Mouse (Mus musculus) central nervous system, embryonic 14 days (tissue): ENCODE data around the gene Rangrf. TPM values are rescaled to one million over a fixed set of nuclear protein-coding genes. Genes with fewer than 3 reads are reported as not detected.

Experiments used
- polyA plus RNA-seq: library from polyadenylated mRNA; depleted of rRNA; stranded (reverse); fragments of >200 nt; gene quantifications from 2 replicates; pipeline ENCODE4 v1.2.3, GENCODE M21; 2012; rRNA removed

The Rangrf gene
- 28.5 and 29.6 TPM in 2 replicates for polyA plus RNA-seq

DNA sequence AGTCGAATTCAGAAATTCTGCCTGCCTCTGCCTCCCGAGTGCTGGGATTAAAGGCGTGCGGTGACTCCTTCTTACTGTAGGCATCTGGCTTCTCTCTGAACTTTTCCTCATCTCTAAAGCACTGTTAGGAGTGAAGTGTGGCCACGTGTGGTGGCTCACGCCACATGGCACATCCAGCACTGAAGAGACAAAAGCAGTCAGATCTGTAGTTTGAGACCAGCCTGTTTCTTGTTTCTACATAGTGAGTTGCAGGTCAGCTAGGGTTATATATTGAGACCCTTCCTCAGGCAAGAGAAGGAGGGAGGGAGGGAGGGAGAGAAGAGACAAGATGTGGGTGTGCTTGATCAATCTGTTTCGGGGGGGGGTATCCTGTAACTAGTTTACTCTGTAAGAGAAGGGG, at the start of gene Rangrf:
TSS of gene Rangrf (minus strand) at position 101 of the 400 bp plus-strand sequence.

DNA sequence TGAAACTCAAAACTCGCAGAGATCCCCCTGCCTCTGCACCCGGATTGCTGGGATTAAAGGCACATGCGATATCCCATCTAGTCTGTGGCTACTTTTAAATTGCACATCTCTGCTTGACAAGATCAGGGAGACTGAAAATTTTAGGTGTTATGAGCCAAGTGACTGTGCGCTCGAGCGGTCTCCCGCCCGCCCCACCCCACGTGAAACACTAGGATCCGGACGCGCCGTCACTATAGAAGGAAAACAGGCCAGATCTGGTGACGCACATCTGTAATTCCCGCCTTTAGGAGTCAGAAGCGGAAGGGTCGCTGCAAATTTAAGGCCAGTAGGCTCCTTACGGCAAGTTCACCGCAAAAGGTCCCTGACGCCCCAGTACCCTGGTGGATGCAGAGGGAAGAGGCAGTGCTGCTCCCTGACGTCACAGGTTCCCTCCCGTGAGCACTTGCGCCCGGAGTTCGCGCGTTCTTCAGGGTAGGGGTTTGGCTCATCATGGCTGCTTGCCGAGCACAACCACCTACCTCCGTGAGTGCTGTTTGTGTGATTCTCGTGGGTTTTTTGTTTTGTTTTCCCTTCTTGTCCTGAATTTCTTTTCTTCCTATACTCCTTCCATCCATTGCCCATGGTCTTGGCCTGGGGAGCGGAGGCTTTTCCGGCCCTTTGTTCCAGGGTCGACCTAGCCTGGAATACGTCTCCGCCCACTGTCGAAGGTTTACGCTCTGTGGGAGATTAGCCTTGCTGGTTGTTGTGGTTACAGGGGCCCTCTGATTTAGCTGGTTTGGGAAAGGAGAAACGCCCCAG, 40.9 kb upstream of the Rangrf start, which contains the start of gene Ctc1:
TSS of gene Ctc1 (plus strand) at position 268 of the 798 bp plus-strand sequence.

DNA sequence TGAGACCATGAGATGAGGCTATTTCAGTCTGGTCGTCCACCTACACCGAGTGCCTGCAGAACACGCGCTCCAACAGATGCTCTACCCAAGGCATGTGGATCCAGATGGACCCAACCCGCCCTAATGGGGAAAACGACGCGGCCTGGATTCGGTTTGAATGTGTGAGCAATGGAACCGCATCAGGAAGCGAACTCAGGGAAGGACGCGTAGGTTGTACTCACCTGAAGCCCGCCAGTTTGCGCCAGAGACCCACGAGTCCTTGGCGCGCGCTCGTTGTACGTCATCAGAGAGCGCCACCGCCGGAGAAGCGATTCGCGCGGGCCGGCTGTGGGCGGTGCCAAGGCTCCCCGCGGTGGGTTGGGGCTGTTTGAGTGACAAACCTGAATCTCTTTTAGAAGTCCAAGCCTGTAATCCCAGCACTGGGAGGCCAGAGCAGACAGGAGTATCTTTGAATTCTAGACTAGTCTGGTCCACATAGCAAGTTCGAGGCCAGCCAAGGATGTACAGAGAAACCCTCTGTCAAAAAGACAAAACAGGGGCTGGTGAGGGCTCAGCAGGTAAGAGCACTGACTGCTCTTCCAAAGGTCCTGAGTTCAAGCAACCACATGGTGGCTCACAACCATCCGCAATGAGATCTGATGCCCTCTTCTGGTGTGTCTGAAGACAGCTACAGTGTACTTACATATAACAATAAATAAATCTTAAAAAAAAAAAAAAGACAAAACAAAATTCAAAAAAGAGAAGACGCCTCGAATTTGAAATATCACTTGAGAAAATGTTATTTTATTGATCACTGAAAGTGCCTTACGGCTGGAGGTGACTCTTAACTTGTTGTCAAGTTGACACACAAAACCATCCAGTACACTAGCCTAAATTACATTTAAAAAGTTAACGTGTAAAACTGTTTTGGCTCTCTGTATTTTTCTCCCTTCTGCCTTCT, 33.5 kb upstream of the Rangrf start, which contains the start of gene Pfas:
TSS of gene Pfas (minus strand) at position 279 of the 940 bp plus-strand sequence.

DNA sequence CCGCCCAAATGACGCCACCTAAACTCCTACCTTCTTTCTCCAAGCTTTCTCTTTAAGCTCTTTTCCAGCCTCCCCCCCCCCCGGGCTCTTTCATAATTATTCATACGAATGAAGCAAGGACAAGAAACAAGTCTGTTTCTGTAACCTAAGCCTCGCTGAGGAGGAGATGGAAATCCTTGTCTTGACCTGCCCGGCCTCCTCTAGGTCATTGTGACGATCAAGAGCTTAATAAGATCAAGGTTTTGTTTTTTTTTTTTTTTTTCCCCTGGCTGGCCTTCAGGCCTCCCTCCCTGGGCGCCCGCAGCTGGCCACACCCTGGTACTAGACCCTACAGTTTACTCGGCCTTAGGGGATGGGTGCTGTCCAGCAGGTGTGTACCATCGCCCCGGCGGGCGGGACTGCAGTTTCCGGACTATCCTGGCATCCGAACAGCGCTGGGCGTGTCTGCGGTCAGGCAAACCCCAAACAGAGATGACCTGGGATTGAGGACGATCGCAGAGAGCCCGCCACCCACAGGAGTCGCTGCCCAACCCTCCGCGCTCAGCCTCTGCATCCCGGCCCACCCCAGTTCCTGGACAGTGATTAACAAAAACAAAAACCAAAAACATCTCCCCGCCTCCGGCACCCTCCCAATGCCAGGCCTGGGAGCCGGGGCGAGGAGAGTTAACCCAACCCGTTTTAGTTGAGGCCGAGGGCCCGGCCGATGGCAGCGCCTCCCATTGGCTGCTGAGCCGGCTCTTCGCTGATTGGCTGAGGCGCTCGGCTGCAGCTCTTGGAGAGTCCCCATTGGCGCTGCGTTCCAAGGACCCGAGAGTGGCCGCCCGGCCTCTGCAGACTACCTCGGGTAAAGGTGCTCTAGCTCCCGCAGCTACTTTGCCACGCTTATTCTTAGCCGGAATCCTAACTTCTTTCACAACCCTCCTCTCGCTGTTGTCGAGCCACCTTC, 7.4 kb downstream of the Rangrf start, which contains the start of gene Slc25a35:
TSS of gene Slc25a35 (plus strand) at position 795 of the 946 bp plus-strand sequence.

DNA sequence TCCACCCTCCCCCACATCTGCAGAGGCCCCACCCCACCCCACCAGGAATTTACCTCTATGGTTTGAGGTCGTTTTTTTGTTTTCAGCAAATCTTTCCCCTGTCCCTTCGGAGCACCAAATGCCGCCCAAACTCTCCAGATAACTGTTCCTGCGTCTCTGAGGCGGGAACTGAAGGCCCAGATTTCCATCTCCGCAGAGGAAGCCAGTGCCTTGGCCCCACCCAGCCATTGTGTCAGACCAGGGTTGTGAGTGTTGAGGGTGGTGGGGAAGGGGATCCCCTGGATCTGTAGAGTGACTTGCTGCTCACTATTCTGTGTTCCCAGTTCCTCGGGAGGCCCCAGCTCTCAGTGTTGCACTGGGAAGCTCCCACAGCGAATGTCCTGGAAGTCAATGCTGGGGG, 17.7 kb downstream of the Rangrf start, which contains the start of gene Arhgef15:
TSS of gene Arhgef15 (minus strand) at position 173 of the 400 bp plus-strand sequence.

DNA sequence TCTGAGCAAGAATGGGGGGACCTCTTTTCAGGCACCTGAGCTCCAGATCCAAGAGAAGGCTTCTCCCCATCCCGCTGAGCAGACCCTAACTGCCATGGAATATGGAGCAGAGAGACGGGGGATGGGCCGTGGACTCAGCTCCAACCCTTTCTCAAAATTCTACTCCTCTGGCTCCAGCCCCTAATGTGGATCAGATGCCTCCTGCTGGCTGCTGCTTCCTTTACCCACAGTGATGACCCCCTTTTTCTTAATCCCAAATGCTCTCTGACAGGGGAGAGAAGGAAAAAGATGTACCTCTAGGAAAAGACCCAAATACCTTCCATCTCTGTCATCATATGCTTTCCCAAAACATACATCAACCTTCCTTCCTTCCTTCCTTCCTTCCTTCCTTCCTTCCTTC, 48.0 kb downstream of the Rangrf start, which contains the start of gene Odf4:
TSS of gene Odf4 (minus strand) at position 101 of the 400 bp plus-strand sequence.

Other genes starting within 250 kb of the Rangrf start
- 64.1 and 65.1 TPM in 2 replicates for gene Ndel1, start 103.3 kb downstream of the Rangrf start, polyA plus RNA-seq
- 0.05 and 0.09 TPM in 2 replicates for gene Rnf222, start 86.6 kb downstream of the Rangrf start, polyA plus RNA-seq
- 2,655 and 2,766 TPM in 2 replicates for gene Rpl26, start 73.6 kb downstream of the Rangrf start, polyA plus RNA-seq
- gene Odf4, start 48.1 kb downstream of the Rangrf start, polyA plus RNA-seq: 3.6 and 4.4 TPM in 2 replicates
- 25.8 and 37.0 TPM in 2 replicates for gene Arhgef15, start 17.7 kb downstream of the Rangrf start, polyA plus RNA-seq
- 2.8 and 4.0 TPM in 2 replicates for gene Slc25a35, start 7.1 kb downstream of the Rangrf start, polyA plus RNA-seq
- gene Pfas, start 33.3 kb upstream of the Rangrf start, polyA plus RNA-seq: 22.2 and 22.3 TPM in 2 replicates
- gene Ctc1, start 40.7 kb upstream of the Rangrf start, polyA plus RNA-seq: 113 and 118 TPM in 2 replicates
- gene Aurkb, start 70.5 kb upstream of the Rangrf start, polyA plus RNA-seq: 64.2 and 75.8 TPM in 2 replicates
- 18.7 and 19.3 TPM in 2 replicates for gene Borcs6, start 84.5 kb upstream of the Rangrf start, polyA plus RNA-seq
- gene Tmem107, start 95.6 kb upstream of the Rangrf start, polyA plus RNA-seq: 28.7 and 30.3 TPM in 2 replicates
- gene Vamp2, start 113.3 kb upstream of the Rangrf start, polyA plus RNA-seq: 230 and 263 TPM in 2 replicates
- 11.7 and 14.5 TPM in 2 replicates for gene Per1, start 120.0 kb upstream of the Rangrf start, polyA plus RNA-seq
- 0.32 and 0.58 TPM in 2 replicates for gene Hes7, start 145.2 kb upstream of the Rangrf start, polyA plus RNA-seq
- 0.36 and 0.44 TPM in 2 replicates for gene 9130213A22Rik, start 147.4 kb upstream of the Rangrf start, polyA plus RNA-seq
- 2.3 and 2.7 TPM in 2 replicates for gene Aloxe3, start 150.7 kb upstream of the Rangrf start, polyA plus RNA-seq
- gene Alox12b, start 181.8 kb upstream of the Rangrf start, polyA plus RNA-seq: 0.11 and 0.23 TPM in 2 replicates
- gene Alox8, start 222.7 kb upstream of the Rangrf start, polyA plus RNA-seq: 0.02 and 0.25 TPM in 2 replicates